Mouse (Mus musculus) stomach, embryonic 14.5 days (tissue): ENCODE data around the gene Zfp513. TPM values are rescaled to one million over a fixed set of nuclear protein-coding genes. Genes with fewer than 3 reads are reported as not detected.

Source experiments
- ATAC-seq: fragments of 200-750 bp; cut with Nextera tagmentation; 2 replicates; pipeline ENCODE4 v1.8.0; 2017; ENCODE audit warnings: low read depth, moderate TSS enrichment; ENCODE audit not compliant: insufficient number of reproducible peaks, insufficient read depth, low FRiP score
- H3K27ac ChIP-seq: fragments of 300-500 bp; sonication (generic); 2 replicates; pipeline ENCODE4 v1.5.1; 2014; ENCODE audit warnings: mild to moderate bottlenecking, low read length, moderate library complexity, mixed read lengths
- H3K27me3 ChIP-seq: fragments of 300-500 bp; sonication (generic); 2 replicates; pipeline ENCODE4 v1.6.1; 2014; ENCODE audit warnings: low read length, control low read depth, mixed read lengths; ENCODE audit not compliant: control insufficient read depth, insufficient read depth
- H3K36me3 ChIP-seq: fragments of 300-500 bp; sonication (generic); 2 replicates; pipeline ENCODE4 v1.6.1; 2014; ENCODE audit warnings: mild to moderate bottlenecking, control low read depth, low read length, moderate library complexity, mixed read lengths; ENCODE audit not compliant: control insufficient read depth, insufficient read depth
- H3K4me1 ChIP-seq: fragments of 300-500 bp; sonication (generic); 2 replicates; pipeline ENCODE4 v1.6.1; 2014; ENCODE audit warnings: low read length, control low read depth, mixed read lengths; ENCODE audit not compliant: control insufficient read depth, insufficient read depth
- H3K4me2 ChIP-seq: fragments of 300-500 bp; sonication (generic); replicated peaks from 2 replicates; pipeline ENCODE4 v1.6.1; 2014; ENCODE audit warnings: low read depth, low read length, control low read depth
- H3K4me3 ChIP-seq: fragments of 300-500 bp; sonication (generic); 2 replicates; pipeline ENCODE4 v1.5.1; 2014; ENCODE audit warnings: low read depth, low read length, control low read depth
- H3K9ac ChIP-seq: fragments of 300-500 bp; sonication (generic); replicated peaks from 2 replicates; pipeline ENCODE4 v1.6.1; 2014; ENCODE audit warnings: low read depth, mild to moderate bottlenecking, control low read depth, low read length, moderate library complexity, mixed read lengths
- H3K9me3 ChIP-seq: fragments of 300-500 bp; sonication (generic); 2 replicates; pipeline ENCODE4 v1.6.1; 2016; ENCODE audit warnings: low read depth, low read length, control low read depth; ENCODE audit not compliant: control insufficient read depth
- WGBS: fragments of 180-500 bp; shearing (Covaris S2); extraction: QIAGEN DNeasy Blood & Tissue Kit; methylation state at CpG from one replicate; pipeline ENCODE4 v1.1.7; 2014; 5-methylcytosine and 5-hydroxymethylcytosine counted together
- polyA plus RNA-seq: library from polyadenylated mRNA; unstranded; fragments of >200 nt; fragmentation: Nextera tagmentation; extraction: Ambion mirVana; gene quantifications from 2 replicates; pipeline ENCODE4 v1.2.1, GENCODE M21; 2014

The Zfp513 gene
- polyA plus RNA-seq, 1 experiment from 2014 or later, result 5.1 TPM

GRCm38 (mm10) chr5:31198170-31198569 lies 3.9 kb downstream of the Zfp513 start:
- Histone ChIP-seq H3K27me3 (no peaks in the 10 kb centered on the region), H3K36me3 (peaks cover 65% of the 10 kb centered on the region), H3K4me1 (peaks cover 18% of the 10 kb centered on the region; the same call in 1 of the 2 replicates), H3K9ac (no peak overlapping the region), H3K4me3 (no peak overlapping the region), H3K27ac (no peak overlapping the region), H3K4me2 (no peak overlapping the region), H3K9me3 (peaks cover 5% of the 10 kb centered on the region)
- 83% methylated on average over 9 of the region's 9 CpGs for WGBS
- no peak for ATAC-seq

- peaks cover 60% of the 10 kb centered on the region for H3K36me3 ChIP-seq
- H3K9me3 ChIP-seq, result peaks cover 5% of the 10 kb centered on the region
- no peak overlapping the region for H3K9ac ChIP-seq
- no peak for ATAC-seq
- no peak overlapping the region for H3K4me2 ChIP-seq
- H3K27ac ChIP-seq, result no peak overlapping the region
- WGBS, result 90% methylated on average over 12 of the region's 12 CpGs
- H3K4me1 ChIP-seq, result peaks cover 15% of the 10 kb centered on the region; the same call in 1 of the 2 replicates
- no peak overlapping the region for H3K4me3 ChIP-seq
- no peaks in the 10 kb centered on the region for H3K27me3 ChIP-seq
These were observed 5.0 kb downstream of the Zfp513 start for GRCm38 (mm10) chr5:31197072-31197471.

- no peak for ATAC-seq
- H3K9ac ChIP-seq, result no peak overlapping the region
- peaks cover 21% of the 10 kb centered on the region; the same call in 1 of the 2 replicates for H3K4me1 ChIP-seq
- peaks cover 60% of the 10 kb centered on the region for H3K36me3 ChIP-seq
- H3K4me3 ChIP-seq, result no peak overlapping the region
- 91% methylated on average over 10 of the region's 10 CpGs for WGBS
- no peak overlapping the region for H3K4me2 ChIP-seq
- H3K27ac ChIP-seq, result no peak overlapping the region
- no peaks in the 10 kb centered on the region for H3K27me3 ChIP-seq
- H3K9me3 ChIP-seq, result peaks cover 5% of the 10 kb centered on the region
These were observed 5.9 kb downstream of the Zfp513 start for GRCm38 (mm10) chr5:31196207-31196606.

- no peaks in the 10 kb centered on the region for H3K27me3 ChIP-seq
- ATAC-seq, result no peak
- H3K9ac ChIP-seq, result no peak overlapping the region
- no peak overlapping the region for H3K4me3 ChIP-seq
- peaks cover 18% of the 10 kb centered on the region; the same call in 1 of the 2 replicates for H3K4me1 ChIP-seq
- H3K27ac ChIP-seq, result no peak overlapping the region
- WGBS, result 88% methylated on average over 4 of the region's 4 CpGs
- H3K36me3 ChIP-seq, result peaks cover 63% of the 10 kb centered on the region
- H3K9me3 ChIP-seq, result peaks cover 5% of the 10 kb centered on the region
- no peak overlapping the region for H3K4me2 ChIP-seq
These were observed 6.4 kb downstream of the Zfp513 start for GRCm38 (mm10) chr5:31195671-31196070.

- H3K36me3 ChIP-seq, result peaks cover 64% of the 10 kb centered on the region
- no peaks in the 10 kb centered on the region for H3K9me3 ChIP-seq
- H3K4me1 ChIP-seq, result peaks cover 14% of the 10 kb centered on the region; the same call in 1 of the 2 replicates
- H3K9ac ChIP-seq, result no peak overlapping the region
- no peak overlapping the region for H3K27ac ChIP-seq
- whole genome bisulfite sequencing, result 90% methylated on average over 16 of the region's 16 CpGs
- H3K4me3 ChIP-seq, result peak overlapping the region; percentile 88; the same call in 1 of the 2 replicates
- peak overlapping the region; percentile 76 for H3K4me2 ChIP-seq
- no peaks in the 10 kb centered on the region for H3K27me3 ChIP-seq
- ATAC-seq, result no peak
These were observed 7.3 kb downstream of the Zfp513 start for GRCm38 (mm10) chr5:31194486-31195485.

- Histone ChIP-seq H3K36me3 (peaks cover 60% of the 10 kb centered on the region), H3K4me2 (peak overlapping the region; percentile 76), H3K9ac (peak overlapping the region; percentile 69), H3K27me3 (no peaks in the 10 kb centered on the region), H3K4me1 (peaks cover 14% of the 10 kb centered on the region; the same call in 1 of the 2 replicates), H3K9me3 (no peaks in the 10 kb centered on the region), H3K27ac (peak overlapping the region; percentile 80), H3K4me3 (peak overlapping the region; percentile 88)
- no peak for ATAC-seq
- WGBS, result 12% methylated on average over 25 of the region's 25 CpGs
These were observed 8.3 kb downstream of the Zfp513 start for GRCm38 (mm10) chr5:31193631-31194281.

GRCm38 (mm10) chr5:31192939-31193630 lies 9.0 kb downstream of the Zfp513 start, which contains the start of the genes Snx17 and Eif2b4:
Snx17 (plus strand) TSS chr5:31193227.
Eif2b4 (minus strand) TSS chr5:31193430.
- Histone ChIP-seq H3K4me2 (peak within 1 kb of the TSS; percentile 78), H3K4me3 (peak within 1 kb of the TSS; percentile 88), H3K27me3 (no peaks in the 10 kb centered on the region), H3K9ac (peak within 1 kb of the TSS; percentile 69), H3K9me3 (no peaks in the 10 kb centered on the region), H3K27ac (peak within 1 kb of the TSS; percentile 80), H3K36me3 (peaks cover 58% of the 10 kb centered on the region), H3K4me1 (peaks cover 14% of the 10 kb centered on the region; the same call in 1 of the 2 replicates)
- ATAC-seq, result peak; percentile 95
- WGBS, result under 1% methylated on average over 48 of the region's 48 CpGs
